Mouse (Mus musculus) layer of hippocampus, postnatal 25 days (tissue): ENCODE measurements around the gene Hspa14. TPM values are rescaled to one million over a fixed set of nuclear protein-coding genes. Genes with fewer than 3 reads are reported as not detected.

ENCODE experiments used
- DNase-seq, 2 experiments: peaks; one replicate each; pipeline ENCODE4 v3.0.0; 2022; ENCODE audit warnings: mixed read lengths in 2 of 2, low spot score in 1 of 2; ENCODE audit errors: extremely low spot score in 1 of 2
- total RNA-seq, 2 experiments: library from RNA; stranded (reverse); gene quantifications; 2 replicates each; pipeline ENCODE4 v1.2.3; 2021

The Hspa14 gene
- total RNA-seq, 2 experiments from 2014 or later, result 45.3 to 52.1 TPM

- DNase-seq, result peak in 1 of 2 experiments; percentile 22
Measured at GRCm38 (mm10) chr2:3444206-3444605, 68.4 kb downstream of the Hspa14 start.

Other genes starting within 250 kb of the Hspa14 start
- 10 to 100 TPM; 80.1 to 87.2 TPM for gene Nmt2, start 228.6 kb downstream of the Hspa14 start, total RNA-seq
- gene Rpp38, start 180.2 kb downstream of the Hspa14 start, total RNA-seq, result 10 to 100 TPM in 1 of 2 experiments, 1 to 10 TPM in 1; 9.3 to 10.8 TPM
- gene Acbd7, start 176.6 kb downstream of the Hspa14 start, total RNA-seq, result 1 to 10 TPM; 1.5 to 2.3 TPM
- not detected for gene Olah, start 115.6 kb downstream of the Hspa14 start, total RNA-seq
- gene Meig1, start 90.2 kb downstream of the Hspa14 start, total RNA-seq, result 1 to 10 TPM; 3.4 to 4.7 TPM
- gene Dclre1c, start 88.7 kb downstream of the Hspa14 start, total RNA-seq, result 10 to 100 TPM; 10.0 to 16.0 TPM
- 1 to 10 TPM; 3.7 to 4.0 TPM for gene Suv39h2, start 37.8 kb downstream of the Hspa14 start, total RNA-seq
- gene Gm45902, start within 50 bp of the Hspa14 start, total RNA-seq, result 1 to 10 TPM; 3.9 to 5.9 TPM
- under 1 TPM; 0.35 to 0.71 TPM for gene Cdnf, start 216 bp upstream of the Hspa14 start, total RNA-seq
- gene Fam107b, start 57.7 kb upstream of the Hspa14 start, total RNA-seq, result 10 to 100 TPM; 18.6 to 18.8 TPM